Mouse (Mus musculus) MEL (cell line): ENCODE measurements around the gene Sparc. TPM values are rescaled to one million over a fixed set of nuclear protein-coding genes. Genes with fewer than 3 reads are reported as not detected.

ENCODE experiments used
- polyA plus RNA-seq, 2 experiments: library from polyadenylated mRNA; stranded (reverse) in 1 of 2; unstranded in 1 of 2; fragments of >175 nt in 1 of 2; fragments of >200 nt in 1 of 2; gene quantifications; 2 replicates each; pipeline versions ENCODE4 v1.2.1 to v1.2.4; 2012; ENCODE audit warnings: low replicate concordance in 2 of 2, low read depth in 1 of 2; ENCODE audit not compliant: insufficient read length in 2 of 2, insufficient read depth in 1 of 2, missing spikeins in 1 of 2
- total RNA-seq: library from RNA; depleted of rRNA; stranded (reverse); fragments of 300-350 nt; gene quantifications from 2 replicates; pipeline ENCODE4 v1.2.3, GENCODE M21; 2012; rRNA removed

Gene Sparc
- total and polyA plus RNA-seq, 3 experiments, result not detected

Other genes starting within 250 kb of the Sparc start
- not detected in 2 replicates for gene Slc36a2, start 238.1 kb downstream of the Sparc start, total RNA-seq
- gene Slc36a2, start 238.1 kb downstream of the Sparc start, polyA plus RNA-seq, result not detected
- gene Slc36a1, start 218.8 kb downstream of the Sparc start, total RNA-seq, result 2.8 and 3.1 TPM in 2 replicates
- gene Slc36a1, start 218.8 kb downstream of the Sparc start, polyA plus RNA-seq, result 1 to 10 TPM in 1 of 2 experiments, not detected in 1; 5.2 TPM
- gene Fat2, start 86.6 kb downstream of the Sparc start, total RNA-seq, result under 0.01 and 0.03 TPM in 2 replicates
- under 1 TPM in 1 of 2 experiments, not detected in 1; 0.01 TPM for gene Fat2, start 86.6 kb downstream of the Sparc start, polyA plus RNA-seq
- gene Atox1, start 38.1 kb upstream of the Sparc start, total RNA-seq, result 340 and 365 TPM in 2 replicates
- 100 to 1,000 TPM in 1 of 2 experiments, not detected in 1; 258 TPM for gene Atox1, start 38.1 kb upstream of the Sparc start, polyA plus RNA-seq
- gene G3bp1, start 46.5 kb upstream of the Sparc start, total RNA-seq, result 314 TPM in 2 replicates
- gene G3bp1, start 46.5 kb upstream of the Sparc start, polyA plus RNA-seq, result 100 to 1,000 TPM; 129 to 246 TPM
- not detected in 2 replicates for gene Glra1, start 185.0 kb upstream of the Sparc start, total RNA-seq
- gene Glra1, start 185.0 kb upstream of the Sparc start, polyA plus RNA-seq, result not detected